Mouse (Mus musculus) mouse embryonic stem cell (cell line): ENCODE measurements around the gene Dctd.
"Not testable (repeated sequence)": the region's sequence is repeated elsewhere in the genome, so short reads cannot be mapped to it uniquely, and the experiment has no call there.

Source experiments
- in situ Hi-C, 2 experiments: fragments of 300-500 bp; cut with MboI; formaldehyde crosslinking; loops; 1 replicate in 1 of 2; 3 replicates in 1 of 2; pipeline ENCODE4 v1.14.3; 2019 to 2020; ENCODE audit warnings: low sequenced_read_pairs in 2 of 2, low pct_unique_long_range_greater_than_20kb in 1 of 2, mixed read lengths in 1 of 2; ENCODE audit not compliant: unreplicated experiment in 1 of 2

Gene Dctd

GRCm38 (mm10) chr8:48136804-48137650 is 38.1 kb downstream of the Dctd start:
- in situ Hi-C loops: no loop called here

GRCm38 (mm10) chr8:48137651-48137937 is 38.7 kb downstream of the Dctd start:
- in situ Hi-C loops: no loop called here

GRCm38 (mm10) chr8:48141023-48141422 is 42.1 kb downstream of the Dctd start:
- in situ Hi-C loops: no loop called here

GRCm38 (mm10) chr8:48145766-48146165 is 46.9 kb downstream of the Dctd start:
- in situ Hi-C loops: no loop called here

GRCm38 (mm10) chr8:48146449-48146848 is 47.6 kb downstream of the Dctd start:
- in situ Hi-C loops: no loop called here

- in situ Hi-C loops: no loop called here
These were observed 53.3 kb downstream of the Dctd start for GRCm38 (mm10) chr8:48152062-48152738.

- in situ Hi-C loops: no loop called here
These were observed 54.6 kb downstream of the Dctd start for GRCm38 (mm10) chr8:48153360-48154121.

GRCm38 (mm10) chr8:48157718-48158117 is 58.8 kb downstream of the Dctd start:
- in situ Hi-C loops: no loop called here

- in situ Hi-C loops: no loop called here
These were observed 59.8 kb downstream of the Dctd start for GRCm38 (mm10) chr8:48158560-48159217.

GRCm38 (mm10) chr8:48177406-48177805 is 78.5 kb downstream of the Dctd start:
- in situ Hi-C loops: no loop called here

- in situ Hi-C loops: no loop called here
These were observed 79.0 kb downstream of the Dctd start for GRCm38 (mm10) chr8:48177876-48178275.

- in situ Hi-C loops: no loop called here
These were observed 80.1 kb downstream of the Dctd start for GRCm38 (mm10) chr8:48178993-48179392.

GRCm38 (mm10) chr8:48180146-48180545 is 81.3 kb downstream of the Dctd start:
- in situ Hi-C loops: not testable (repeated sequence)

- in situ Hi-C loops: no loop called here
These were observed 82.1 kb downstream of the Dctd start for GRCm38 (mm10) chr8:48181000-48181399.

GRCm38 (mm10) chr8:48183758-48184157 is 84.9 kb downstream of the Dctd start:
- in situ Hi-C loops: no loop called here

GRCm38 (mm10) chr8:48188586-48188985 is 89.7 kb downstream of the Dctd start:
- in situ Hi-C loops: no loop called here

- in situ Hi-C loops: no loop called here
These were observed 97.1 kb downstream of the Dctd start for GRCm38 (mm10) chr8:48195971-48196370.

- in situ Hi-C loops: no loop called here
These were observed 100.3 kb downstream of the Dctd start for GRCm38 (mm10) chr8:48199171-48199570.

GRCm38 (mm10) chr8:48202632-48203031 is 103.7 kb downstream of the Dctd start:
- in situ Hi-C loops: loop anchor here in 1 of 2 experiments (25.0 kb wide), 1 partner anchor 835 kb away; no protein-coding TSS in a partner anchor
